Mouse (Mus musculus) kidney, postnatal 14 days (tissue): ENCODE results near the gene Dst.
A peak's percentile ranks its signal among the peaks of the same experiment; 100 is the strongest.

Experiments used
- DNase-seq: peaks from one replicate; pipeline ENCODE4 v3.0.0; 2022; ENCODE audit warnings: mixed read lengths

Gene Dst

GRCm38 (mm10) chr1:34106606-34107005, 198.6 kb downstream of the Dst start:
- no peak for DNase-seq

GRCm38 (mm10) chr1:34107076-34107475, 199.1 kb downstream of the Dst start:
- no peak for DNase-seq

GRCm38 (mm10) chr1:34109599-34110210, 201.7 kb downstream of the Dst start:
- DNase-seq = no peak

- no peak for DNase-seq
Measured at GRCm38 (mm10) chr1:34110862-34111261, 202.8 kb downstream of the Dst start.

GRCm38 (mm10) chr1:34111954-34112353, 203.9 kb downstream of the Dst start:
- no peak for DNase-seq

GRCm38 (mm10) chr1:34116444-34116843, 208.4 kb downstream of the Dst start:
- peak; percentile 29 for DNase-seq

- no peak for DNase-seq
Measured at GRCm38 (mm10) chr1:34117056-34117455, 209.0 kb downstream of the Dst start.

GRCm38 (mm10) chr1:34117709-34118108, 209.7 kb downstream of the Dst start:
- DNase-seq = no peak

- DNase-seq = peak; percentile 47
Measured at GRCm38 (mm10) chr1:34120066-34120465, 212.0 kb downstream of the Dst start.

- peak; percentile 50 for DNase-seq
Measured at GRCm38 (mm10) chr1:34120602-34121001, 212.6 kb downstream of the Dst start.

- peak; percentile 87 for DNase-seq
Measured at GRCm38 (mm10) chr1:34121157-34122015, 213.4 kb downstream of the Dst start.

- DNase-seq = no peak
Measured at GRCm38 (mm10) chr1:34122198-34122597, 214.2 kb downstream of the Dst start.

- DNase-seq = peak; percentile 36
Measured at GRCm38 (mm10) chr1:34122905-34123304, 214.9 kb downstream of the Dst start.

GRCm38 (mm10) chr1:34123334-34123733, 215.3 kb downstream of the Dst start:
- peak; percentile 71 for DNase-seq

GRCm38 (mm10) chr1:34124376-34124775, 216.4 kb downstream of the Dst start:
- DNase-seq = no peak

- no peak for DNase-seq
Measured at GRCm38 (mm10) chr1:34125148-34125547, 217.1 kb downstream of the Dst start.

GRCm38 (mm10) chr1:34127714-34128474, 219.9 kb downstream of the Dst start:
- no peak for DNase-seq

GRCm38 (mm10) chr1:34128796-34129195, 220.8 kb downstream of the Dst start:
- DNase-seq = no peak

- DNase-seq = no peak
Measured at GRCm38 (mm10) chr1:34129691-34130090, 221.7 kb downstream of the Dst start.

- no peak for DNase-seq
Measured at GRCm38 (mm10) chr1:34130804-34131203, 222.8 kb downstream of the Dst start.

GRCm38 (mm10) chr1:34132875-34133274, 224.8 kb downstream of the Dst start:
- peak; percentile 40 for DNase-seq

- peak; percentile 68 for DNase-seq
Measured at GRCm38 (mm10) chr1:34135535-34135934, 227.5 kb downstream of the Dst start.

GRCm38 (mm10) chr1:34139191-34139853, 231.3 kb downstream of the Dst start:
- DNase-seq = no peak
